Mouse (Mus musculus): Measurements from ENCODE around the gene Tnfrsf21. TPM values are rescaled to one million over a fixed set of nuclear protein-coding genes. Genes with fewer than 3 reads are reported as not detected.

Tnfrsf21 gene
- polyA plus RNA-seq, 1 experiment from 2014 or later, result 16.5 TPM

Other genes starting within 250 kb of the Tnfrsf21 start
- 33.1 and 37.3 TPM in 2 replicates for gene Cd2ap, start 139.9 kb upstream of the Tnfrsf21 start, polyA plus RNA-seq (2015; fragmentation: Nextera tagmentation; extraction: Ambion mirVana)

Data from intestine, embryonic 15.5 days (tissue).